Mouse (Mus musculus): ENCODE measurements at regions not wholly inside any gene's neighbourhood (a gene's known extent, or its start where the extent isn't known, plus 50 kb on each side); places are given as distances from the start of the nearest gene placed in this dataset.

GRCm38 (mm10) chr13:35212276-35212675 lies 185.4 kb upstream of the Eci2 start:
- in situ Hi-C loops (cut with MboI, MseI), result no loop called here

GRCm38 (mm10) chr13:35214219-35214618 lies 187.3 kb upstream of the Eci2 start:
- in situ Hi-C loops (cut with MboI, MseI), result no loop called here

- in situ Hi-C loops (cut with MboI, MseI), result no loop called here
These were observed 199.4 kb upstream of the Eci2 start for GRCm38 (mm10) chr13:35226142-35226829.

GRCm38 (mm10) chr13:35226944-35227343 lies 200.0 kb upstream of the Eci2 start:
- in situ Hi-C loops (cut with MboI, MseI), result no loop called here

GRCm38 (mm10) chr13:35229601-35230000 lies 202.7 kb upstream of the Eci2 start:
- in situ Hi-C loops (cut with MboI, MseI), result no loop called here

- in situ Hi-C loops (cut with MboI, MseI), result no loop called here
These were observed 206.7 kb upstream of the Eci2 start for GRCm38 (mm10) chr13:35233636-35234035.

GRCm38 (mm10) chr13:35241443-35241842 lies 214.5 kb upstream of the Eci2 start:
- in situ Hi-C loops (cut with MboI, MseI), result no loop called here

- in situ Hi-C loops (cut with MboI, MseI), result no loop called here
These were observed 217.1 kb upstream of the Eci2 start for GRCm38 (mm10) chr13:35243946-35244345.

- in situ Hi-C loops (cut with MboI, MseI), result no loop called here
These were observed 230.5 kb upstream of the Eci2 start for GRCm38 (mm10) chr13:35257386-35257785.

- in situ Hi-C loops (cut with MboI, MseI), result no loop called here
These were observed 231.8 kb upstream of the Eci2 start for GRCm38 (mm10) chr13:35258720-35259119.

GRCm38 (mm10) chr13:35283959-35284358 lies 257.1 kb upstream of the Eci2 start:
- in situ Hi-C loops (cut with MboI, MseI), result no loop called here

GRCm38 (mm10) chr13:35302088-35302487 lies 275.2 kb upstream of the Eci2 start:
- in situ Hi-C loops (cut with MboI, MseI), result no loop called here

- in situ Hi-C loops (cut with MboI, MseI), result no loop called here
These were observed 289.9 kb upstream of the Eci2 start for GRCm38 (mm10) chr13:35316772-35317171.

GRCm38 (mm10) chr13:35326682-35327242 lies 299.9 kb upstream of the Eci2 start:
- in situ Hi-C loops (cut with MboI, MseI), result no loop called here

GRCm38 (mm10) chr13:35328320-35328719 lies 301.4 kb upstream of the Eci2 start:
- in situ Hi-C loops (cut with MboI, MseI), result no loop called here

- in situ Hi-C loops (cut with MboI, MseI), result no loop called here
These were observed 304.0 kb upstream of the Eci2 start for GRCm38 (mm10) chr13:35330926-35331325.

- in situ Hi-C loops (cut with MboI, MseI), result no loop called here
These were observed 314.0 kb upstream of the Cdyl start for GRCm38 (mm10) chr13:35345507-35346129.

- in situ Hi-C loops (cut with MboI, MseI), result no loop called here
These were observed 311.4 kb upstream of the Cdyl start for GRCm38 (mm10) chr13:35348283-35348682.

- in situ Hi-C loops (cut with MboI, MseI), result no loop called here
These were observed 300.3 kb upstream of the Cdyl start for GRCm38 (mm10) chr13:35359345-35359744.

GRCm38 (mm10) chr13:35377487-35377886 lies 282.1 kb upstream of the Cdyl start:
- in situ Hi-C loops (cut with MboI, MseI), result no loop called here

- in situ Hi-C loops (cut with MboI, MseI), result no loop called here
These were observed 280.1 kb upstream of the Cdyl start for GRCm38 (mm10) chr13:35379500-35379899.

GRCm38 (mm10) chr13:35380224-35381009 lies 279.2 kb upstream of the Cdyl start:
- in situ Hi-C loops (cut with MboI, MseI), result no loop called here

Measured in T-helper 1 cell (primary cell).